Mouse (Mus musculus) C2C12 (cell line): ENCODE results near the gene 2810021J22Rik. TPM values are rescaled to one million over a fixed set of nuclear protein-coding genes. Genes with fewer than 3 reads are reported as not detected.
A peak's percentile ranks its signal among the peaks of the same experiment; 100 is the strongest.
"Not testable (repeated sequence)": the region's sequence is repeated elsewhere in the genome, so short reads cannot be mapped to it uniquely, and the experiment has no call there.

ENCODE experiments used
- H3K27me3 ChIP-seq: one replicate; pipeline ENCODE4 v1.6.1; 2011; ENCODE audit not compliant: control insufficient read depth, insufficient read depth, insufficient read length
- H3K36me3 ChIP-seq: one replicate; pipeline ENCODE4 v1.6.1; 2011; ENCODE audit not compliant: control insufficient read depth, insufficient read depth
- H3K4me3 ChIP-seq: one replicate; pipeline ENCODE4 v1.5.1; 2011; ENCODE audit warnings: mild to moderate bottlenecking, control low read depth; ENCODE audit not compliant: poor library complexity, insufficient read depth, severe bottlenecking
- H3K79me2 ChIP-seq: one replicate; pipeline ENCODE4 v1.6.1; 2011; ENCODE audit not compliant: control insufficient read depth, insufficient read depth
- H3K79me3 ChIP-seq: one replicate; pipeline ENCODE4 v1.6.1; 2011; ENCODE audit warnings: low read depth, control low read depth
- H3ac ChIP-seq: one replicate; pipeline ENCODE3; 2011; ENCODE audit warnings: low read depth; ENCODE audit not compliant: control insufficient read depth, insufficient read length
- CEBPB ChIP-seq: IDR thresholded peaks from one replicate; pipeline ENCODE4 v1.6.1; 2011; ENCODE audit warnings: low read depth, mild to moderate bottlenecking, control low read depth, moderate library complexity
- CTCF ChIP-seq: IDR thresholded peaks from one replicate; pipeline ENCODE4 v1.5.1; 2011; ENCODE audit not compliant: control insufficient read depth, insufficient read depth, insufficient read length
- FOSL1 ChIP-seq: IDR thresholded peaks from one replicate; pipeline ENCODE4 v1.8.0; 2011; ENCODE audit warnings: mild to moderate bottlenecking, low read length; ENCODE audit not compliant: poor library complexity, insufficient read depth, severe bottlenecking
- MAX ChIP-seq: IDR thresholded peaks from one replicate; pipeline ENCODE4 v1.6.1; 2011; ENCODE audit warnings: mild to moderate bottlenecking, control low read depth
- MYOD1 ChIP-seq: IDR thresholded peaks from one replicate; pipeline ENCODE4 v1.6.1; 2011; ENCODE audit warnings: low read depth; ENCODE audit not compliant: control insufficient read depth, insufficient read length
- MYOG ChIP-seq: IDR thresholded peaks from one replicate; pipeline ENCODE4 v1.6.1; 2011; ENCODE audit not compliant: control insufficient read depth, insufficient read length; ENCODE audit errors: extremely low read depth
- USF1 ChIP-seq: IDR thresholded peaks from one replicate; pipeline ENCODE4 v1.6.1; 2011; ENCODE audit warnings: low read depth, mild to moderate bottlenecking, control low read depth, moderate library complexity
- long read RNA-seq, 2 experiments: library from polyadenylated mRNA; unstranded; transcript quantifications; one replicate each; pipeline ENCODE4 v2.0.0; 2019 to 2020
- polyA plus RNA-seq: library from polyadenylated mRNA; unstranded; fragments of >200 nt; fragmentation: generic; extraction: Trizol; gene quantifications from one replicate; pipeline ENCODE4 v1.2.1, GENCODE M21; 2012; ENCODE audit warnings: missing spikeins

Gene 2810021J22Rik
- 2.2 TPM for polyA plus RNA-seq
- long read RNA-seq, experiment 1, partial matches to known transcripts = 1 of 9 reads
- long read RNA-seq, experiment 1, other reads (novel, unspliced or antisense) = 4 of 9 reads
- long read RNA-seq, experiment 2, transcript 2810021J22Rik-201 (5 exons, 3,866 nt) = major isoform, 20 of 27 reads
- long read RNA-seq, experiment 2, partial matches to known transcripts = 0 of 27 reads
- long read RNA-seq, experiment 2, other reads (novel, unspliced or antisense) = 7 of 27 reads

DNA sequence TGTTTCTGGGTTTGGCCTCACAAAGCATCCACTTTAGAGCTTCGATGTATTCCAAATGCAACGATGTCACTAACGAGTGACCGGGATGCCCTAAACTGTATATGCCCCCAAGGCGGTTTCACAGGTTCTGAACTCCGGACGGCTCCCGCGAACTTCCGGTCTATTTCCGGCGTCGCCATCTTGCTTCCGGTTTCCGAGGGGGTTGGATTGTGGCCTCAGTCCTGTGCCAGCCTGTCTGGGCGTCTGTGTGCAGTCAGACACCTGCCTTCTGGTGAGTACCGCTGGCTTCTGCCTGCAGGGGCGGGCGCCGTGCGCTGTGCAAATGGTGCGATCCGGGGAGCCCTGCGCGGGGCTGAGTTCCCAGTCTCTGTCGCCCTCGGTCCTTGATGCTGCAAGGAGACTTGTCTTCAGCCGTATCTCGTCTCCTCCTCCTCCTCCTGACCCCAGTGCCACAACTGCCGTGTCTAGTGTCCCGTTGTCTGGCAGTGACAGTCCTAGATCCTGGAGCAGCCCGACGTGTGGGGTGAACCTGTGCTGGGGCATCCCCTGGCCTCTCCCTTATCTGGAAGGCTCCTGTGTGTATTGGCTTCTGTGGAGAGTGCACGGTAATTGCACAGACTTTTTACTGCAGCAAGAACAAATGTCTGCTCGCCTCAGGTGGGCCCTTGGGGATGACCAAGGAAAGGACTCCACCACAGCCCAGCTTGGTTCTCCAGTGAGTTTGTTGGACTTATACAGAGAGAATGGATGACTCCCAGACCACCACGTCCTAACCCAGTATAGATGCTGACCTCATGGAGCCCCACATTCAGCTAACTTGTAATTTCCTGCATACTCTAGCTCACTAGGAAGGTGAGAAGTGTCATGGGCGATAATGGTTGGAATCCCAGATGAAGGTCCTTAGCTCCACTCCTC lies at the start of gene 2810021J22Rik:
2810021J22Rik (plus strand) TSS at position 178 of the 915 bp plus-strand sequence.
- Histone ChIP-seq H3K27me3 (no peaks in the 10 kb centered on the region), H3ac (peak within 1 kb of the TSS; percentile 55), H3K4me3 (peak within 1 kb of the TSS; percentile 80), H3K79me3 (no peaks in the 10 kb centered on the region), H3K79me2 (peaks cover 10% of the 10 kb centered on the region), H3K36me3 (no peaks in the 10 kb centered on the region)
- peak; percentile 48 for TF ChIP-seq MAX
- TF ChIP-seq MYOD1 = no peak

DNA sequence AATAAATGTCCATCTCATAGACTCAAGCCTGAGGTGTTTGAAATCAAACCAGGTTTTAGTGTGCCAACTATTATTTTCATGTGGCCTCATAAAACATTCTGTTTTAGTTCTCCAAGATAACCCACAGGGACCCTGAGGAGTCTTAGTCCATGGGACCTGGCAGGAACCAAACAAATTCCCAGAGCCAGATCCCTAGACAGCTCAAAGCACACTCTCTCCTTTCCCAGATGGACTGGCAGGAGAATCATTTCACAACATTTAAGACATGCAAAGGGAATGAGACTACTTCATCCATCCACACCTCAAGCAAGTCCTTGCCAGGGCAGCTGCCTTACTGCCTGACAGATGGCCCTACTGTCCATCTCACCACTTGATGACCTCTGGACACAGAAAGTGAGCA lies 38.1 kb upstream of the 2810021J22Rik start, which contains the start of gene Olfr312:
Olfr312 (plus strand) TSS at position 301 of the 400 bp plus-strand sequence.
- H3K27me3 ChIP-seq, H3K79me3 ChIP-seq, H3K36me3 ChIP-seq, H3K79me2 ChIP-seq, H3K4me3 ChIP-seq, H3ac ChIP-seq: not testable (repeated sequence)

DNA sequence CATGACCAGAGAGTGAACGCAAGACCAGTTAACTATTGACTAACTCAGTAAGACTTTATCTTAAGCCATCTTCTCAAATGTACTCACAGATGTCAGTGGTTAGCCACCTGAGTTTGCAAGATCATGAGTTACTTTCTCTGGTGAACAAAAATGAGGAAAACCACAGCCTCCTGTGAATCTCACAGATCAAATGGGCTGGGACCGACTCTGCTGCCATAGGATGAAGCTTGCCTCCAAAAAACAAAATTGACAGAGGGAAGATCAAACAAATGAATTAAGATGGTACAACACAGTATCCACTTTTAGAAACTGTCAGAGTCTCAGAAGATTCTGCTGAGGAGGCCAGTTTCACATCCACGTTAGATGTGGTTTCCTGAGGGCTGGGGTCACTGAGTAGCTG lies 37.3 kb upstream of the 2810021J22Rik start:
- Histone ChIP-seq H3ac (no peak overlapping the region), H3K79me3 (no peaks in the 10 kb centered on the region)
- TF ChIP-seq MYOG = no peak
- no peak for TF ChIP-seq MYOD1

GRCm38 (mm10) chr11:58832541-58832940 lies 34.5 kb upstream of the 2810021J22Rik start:
- not testable (repeated sequence) for H3K27me3 ChIP-seq, H3K36me3 ChIP-seq, H3K79me3 ChIP-seq, H3K4me3 ChIP-seq, H3K79me2 ChIP-seq, H3ac ChIP-seq

More for the DNA sequence above, 37.3 kb upstream of the 2810021J22Rik start:
- no peak overlapping the region for H3K4me3 ChIP-seq
- no peaks in the 10 kb centered on the region for H3K79me2 ChIP-seq
- H3K36me3 ChIP-seq = no peaks in the 10 kb centered on the region
- no peaks in the 10 kb centered on the region for H3K27me3 ChIP-seq

DNA sequence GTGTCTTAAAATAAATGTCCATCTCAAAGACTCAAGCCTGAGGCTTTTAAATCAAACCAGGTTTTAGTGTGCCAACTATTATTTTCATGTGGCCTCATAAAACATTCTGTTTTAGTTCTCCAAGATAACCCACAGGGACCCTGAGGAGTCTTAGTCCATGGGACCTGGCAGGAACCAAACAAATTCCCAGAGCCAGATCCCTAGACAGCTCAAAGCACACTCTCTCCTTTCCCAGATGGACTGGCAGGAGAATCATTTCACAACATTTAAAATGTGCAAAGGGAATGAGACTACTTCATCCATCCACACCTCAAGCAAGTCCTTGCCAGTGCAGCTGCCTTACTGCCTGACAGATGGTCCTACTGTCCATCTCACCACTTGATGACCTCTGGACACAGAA lies 28.1 kb upstream of the 2810021J22Rik start, which contains the start of gene Olfr311:
Olfr311 (plus strand) TSS at position 301 of the 400 bp plus-strand sequence.
- not testable (repeated sequence) for H3K79me3 ChIP-seq, H3K4me3 ChIP-seq, H3K36me3 ChIP-seq, H3K79me2 ChIP-seq, H3K27me3 ChIP-seq, H3ac ChIP-seq

- no peaks in the 10 kb centered on the region for H3K79me2 ChIP-seq
- TF ChIP-seq CEBPB (no peak), MAX (no peak), USF1 (no peak), FOSL1 (no peak), CTCF (no peak), MYOG (no peak), MYOD1 (no peak)
- H3K4me3 ChIP-seq = peak within 1 kb of the TSS; percentile 46
- no peaks in the 10 kb centered on the region for H3K27me3 ChIP-seq
- H3K79me3 ChIP-seq = no peaks in the 10 kb centered on the region
- H3K36me3 ChIP-seq = peaks cover 18% of the 10 kb centered on the region
- H3ac ChIP-seq = peak within 1 kb of the TSS; percentile 82
These were observed 20.0 kb upstream of the 2810021J22Rik start, which contains the start of gene Gm12258 for GRCm38 (mm10) chr11:58846919-58847461. Gm12258 (plus strand) TSS chr11:58847158.
